ENCODE assay signal across 21 mouse cellular contexts in genomic region chr5:151407493-151407892, GRCm38 (mm10). TPM values are rescaled to one million over a fixed set of nuclear protein-coding genes. Genes with fewer than 3 reads are reported as not detected.
"Had no signal": no experiment of that assay in that cellular context is flagged by ENCODE, and none has a peak within 500 bp of the region (broad histone marks: within the 10 kb centered on the region; RNA-seq: fewer than 3 reads in every experiment).

No protein-coding gene starts in this region.

- H3K27ac ChIP-seq: hindbrain, embryonic 15.5 days; limb, embryonic 12.5 days; macrophage had no signal

- H3K27me3 ChIP-seq: hindbrain, embryonic 15.5 days; limb, embryonic 12.5 days; liver, embryonic 15.5 days; megakaryocyte, embryonic 14.5 days; midbrain, embryonic 12.5 days; stomach, embryonic 15.5 days had no signal

- DNase-seq: kidney, adult 8-10 months; kidney, postnatal 36 days; lung, embryonic 14.5 days; retina, postnatal 1 day; right cerebral cortex, postnatal 4 days; spleen, adult 18-20 months; thymus, postnatal 4 days had no signal

- H3K36me3 ChIP-seq: hindbrain, embryonic 15.5 days; limb, embryonic 12.5 days; liver, embryonic 15.5 days; midbrain, embryonic 12.5 days; stomach, embryonic 15.5 days had no signal

- ATAC-seq: intestine, embryonic 16.5 days had no signal

- H3K4me1 ChIP-seq: stomach, embryonic 15.5 days had no signal

- H3K9me3 ChIP-seq: hindbrain, embryonic 15.5 days; limb, embryonic 12.5 days; liver, embryonic 15.5 days; megakaryocyte, embryonic 14.5 days; midbrain, embryonic 12.5 days; stomach, embryonic 15.5 days had no signal

- H3K9ac ChIP-seq: hindbrain, embryonic 15.5 days; limb, embryonic 12.5 days; liver, embryonic 15.5 days; lung, embryonic 14.5 days; midbrain, embryonic 12.5 days; stomach, embryonic 15.5 days had no signal

- H3K4me3 ChIP-seq: hindbrain, embryonic 15.5 days; limb, embryonic 12.5 days; liver, embryonic 15.5 days; megakaryocyte, embryonic 14.5 days; midbrain, embryonic 12.5 days; stomach, embryonic 15.5 days had no signal

- H3K4me2 ChIP-seq: hindbrain, embryonic 15.5 days; limb, embryonic 12.5 days; liver, embryonic 11.5 days; liver, embryonic 15.5 days; lung, embryonic 14.5 days; midbrain, embryonic 12.5 days; stomach, embryonic 15.5 days had no signal

RNA-seq across cellular contexts. Expression of gene Gm42906, which starts 20.5 kb away (rescaled TPM):
- total RNA-seq: layer of hippocampus, adult 18-20 months; layer of hippocampus, postnatal 10 days; left cerebral cortex, postnatal 36 days; midbrain, postnatal 0 days had no signal
- polyA plus RNA-seq: hindbrain, embryonic 15.5 days; intestine, embryonic 16.5 days; limb, embryonic 12.5 days; liver, embryonic 11.5 days; liver, embryonic 15.5 days; lung, embryonic 14.5 days; macrophage; midbrain, embryonic 12.5 days; midbrain, postnatal 0 days; neural tube, embryonic 11.5 days; stomach, embryonic 15.5 days had no signal
